Mouse (Mus musculus) heart, embryonic 11.5 days (tissue): ENCODE measurements around the gene Hint1. TPM values are rescaled to one million over a fixed set of nuclear protein-coding genes. Genes with fewer than 3 reads are reported as not detected.
A peak's percentile ranks its signal among the peaks of the same experiment; 100 is the strongest.

ENCODE experiments used
- ATAC-seq: fragments of 200-750 bp; cut with Nextera tagmentation; replicated peaks from 2 replicates; pipeline ENCODE4 v1.8.0; 2017; ENCODE audit warnings: moderate library complexity; ENCODE audit not compliant: insufficient number of reproducible peaks, low FRiP score, low TSS enrichment
- H3K27ac ChIP-seq: fragments of 300-500 bp; sonication (generic); 2 replicates; pipeline ENCODE4 v1.5.1; 2014; ENCODE audit warnings: mild to moderate bottlenecking, low read depth, low read length
- H3K27me3 ChIP-seq: fragments of 300-500 bp; sonication (generic); 2 replicates; pipeline ENCODE4 v1.6.1; 2014; ENCODE audit warnings: mild to moderate bottlenecking, low read length, mixed read lengths; ENCODE audit not compliant: control insufficient read depth, insufficient read depth
- H3K36me3 ChIP-seq: fragments of 300-500 bp; sonication (generic); 2 replicates; pipeline ENCODE4 v1.6.1; 2014; ENCODE audit warnings: mild to moderate bottlenecking, low read length, moderate library complexity, mixed read lengths; ENCODE audit not compliant: control insufficient read depth, insufficient read depth
- H3K4me1 ChIP-seq: fragments of 300-500 bp; sonication (generic); 2 replicates; pipeline ENCODE4 v1.6.1; 2014; ENCODE audit warnings: low read length; ENCODE audit not compliant: control insufficient read depth, insufficient read depth
- H3K4me2 ChIP-seq: fragments of 300-500 bp; sonication (generic); 2 replicates; pipeline ENCODE4 v1.6.1; 2014; ENCODE audit warnings: mild to moderate bottlenecking, moderate library complexity
- H3K4me3 ChIP-seq: fragments of 300-500 bp; sonication (generic); 2 replicates; pipeline ENCODE4 v1.5.1; 2014; ENCODE audit warnings: low read depth, low read length
- H3K9ac ChIP-seq: fragments of 300-500 bp; sonication (generic); 2 replicates; pipeline ENCODE4 v1.6.1; 2014; ENCODE audit warnings: mild to moderate bottlenecking, low read depth, low read length, moderate library complexity
- H3K9me3 ChIP-seq: fragments of 300-500 bp; sonication (generic); replicated peaks from 2 replicates; pipeline ENCODE4 v1.6.1; 2016; ENCODE audit warnings: low read length; ENCODE audit not compliant: control insufficient read depth
- WGBS: fragments of 180-500 bp; shearing (Covaris S2); extraction: QIAGEN DNeasy Blood & Tissue Kit; methylation state at CpG from one replicate; pipeline ENCODE4 v1.1.7; 2014; ENCODE audit not compliant: insufficient replicate concordance; 5-methylcytosine and 5-hydroxymethylcytosine counted together
- polyA plus RNA-seq: library from polyadenylated mRNA; unstranded; fragments of >200 nt; fragmentation: Nextera tagmentation; extraction: Ambion mirVana; gene quantifications from 2 replicates; pipeline ENCODE4 v1.2.1, GENCODE M21; 2014

Hint1 gene
- polyA plus RNA-seq, 1 experiment from 2014 or later = 632 TPM

GRCm38 (mm10) chr11:54897470-54897869 is 31.3 kb downstream of the Hint1 start:
- ATAC-seq = no peak
- Histone ChIP-seq H3K27ac (no peak overlapping the region), H3K36me3 (no peaks in the 10 kb centered on the region), H3K4me1 (0 out of 2 replicates have a peak, but pooled peaks cover 5% of the 10 kb centered on the region), H3K9ac (no peak overlapping the region), H3K4me2 (no peak overlapping the region), H3K27me3 (no peaks in the 10 kb centered on the region), H3K9me3 (no peaks in the 10 kb centered on the region), H3K4me3 (no peak overlapping the region)
- 68% methylated on average over 5 of the region's 5 CpGs for WGBS

GRCm38 (mm10) chr11:54899657-54900056 is 33.5 kb downstream of the Hint1 start:
- ATAC-seq = no peak
- H3K9me3 ChIP-seq = no peaks in the 10 kb centered on the region
- 64% methylated on average over 4 of the region's 4 CpGs for WGBS
- no peaks in the 10 kb centered on the region for H3K36me3 ChIP-seq
- no peak overlapping the region for H3K4me2 ChIP-seq
- no peak overlapping the region for H3K27ac ChIP-seq
- H3K27me3 ChIP-seq = no peaks in the 10 kb centered on the region
- H3K4me3 ChIP-seq = no peak overlapping the region
- H3K9ac ChIP-seq = no peak overlapping the region
- peaks cover 18% of the 10 kb centered on the region for H3K4me1 ChIP-seq

GRCm38 (mm10) chr11:54902333-54903323 is 36.4 kb downstream of the Hint1 start, which contains the start of gene Gpx3:
Gene Gpx3, plus strand, starts transcription at chr11:54902453.
- Histone ChIP-seq H3K4me1 (peaks cover 31% of the 10 kb centered on the region), H3K9ac (peak within 1 kb of the TSS; percentile 83), H3K27me3 (no peaks in the 10 kb centered on the region), H3K36me3 (0 out of 2 replicates have a peak, but pooled peaks cover 3% of the 10 kb centered on the region), H3K4me2 (peak within 1 kb of the TSS; percentile 84), H3K27ac (peak within 1 kb of the TSS; percentile 74), H3K9me3 (no peaks in the 10 kb centered on the region), H3K4me3 (peak within 1 kb of the TSS; percentile 65)
- WGBS = 12% methylated on average over 45 of the region's 45 CpGs
- ATAC-seq = peak; percentile 78

GRCm38 (mm10) chr11:54903339-54903738 is 37.2 kb downstream of the Hint1 start:
- Histone ChIP-seq H3K4me3 (peak overlapping the region; percentile 65), H3K27me3 (no peaks in the 10 kb centered on the region), H3K4me2 (peak overlapping the region; percentile 84), H3K4me1 (peaks cover 28% of the 10 kb centered on the region), H3K9me3 (no peaks in the 10 kb centered on the region), H3K27ac (peak overlapping the region; percentile 74), H3K36me3 (0 out of 2 replicates have a peak, but pooled peaks cover 5% of the 10 kb centered on the region), H3K9ac (peak overlapping the region; percentile 83)
- 45% methylated on average over 5 of the region's 5 CpGs for WGBS
- ATAC-seq = no peak

- Histone ChIP-seq H3K9me3 (no peaks in the 10 kb centered on the region), H3K27me3 (no peaks in the 10 kb centered on the region), H3K27ac (peak overlapping the region; percentile 74), H3K4me1 (peaks cover 27% of the 10 kb centered on the region), H3K4me2 (peak overlapping the region; percentile 84), H3K9ac (peak overlapping the region; percentile 83), H3K4me3 (peak overlapping the region; percentile 65), H3K36me3 (peaks cover 7% of the 10 kb centered on the region; the same call in 1 of the 2 replicates)
- ATAC-seq = peak; percentile 56
- WGBS = 26% methylated on average over 4 of the region's 4 CpGs
Measured at GRCm38 (mm10) chr11:54903940-54904706, 37.9 kb downstream of the Hint1 start.

GRCm38 (mm10) chr11:54905086-54905485 is 38.9 kb downstream of the Hint1 start:
- 82% methylated on average over 3 of the region's 3 CpGs for WGBS
- ATAC-seq = no peak
- H3K4me1 ChIP-seq = peaks cover 27% of the 10 kb centered on the region
- peaks cover 8% of the 10 kb centered on the region; the same call in 1 of the 2 replicates for H3K36me3 ChIP-seq
- H3K27me3 ChIP-seq = no peaks in the 10 kb centered on the region
- 0 out of 2 replicates have a peak overlapping the region, but pooled peaks have one; percentile 15 for H3K27ac ChIP-seq
- H3K9ac ChIP-seq = no peak overlapping the region
- no peak overlapping the region for H3K4me3 ChIP-seq
- peak overlapping the region; percentile 84; the same call in 1 of the 2 replicates for H3K4me2 ChIP-seq
- no peaks in the 10 kb centered on the region for H3K9me3 ChIP-seq

- H3K4me1 ChIP-seq = peaks cover 27% of the 10 kb centered on the region
- no peak for ATAC-seq
- WGBS = 41% methylated on average over 4 of the region's 4 CpGs
- no peaks in the 10 kb centered on the region for H3K27me3 ChIP-seq
- no peak overlapping the region for H3K4me2 ChIP-seq
- no peak overlapping the region for H3K4me3 ChIP-seq
- H3K27ac ChIP-seq = peak overlapping the region; percentile 47; the same call in 1 of the 2 replicates
- H3K9me3 ChIP-seq = no peaks in the 10 kb centered on the region
- peaks cover 14% of the 10 kb centered on the region; the same call in 1 of the 2 replicates for H3K36me3 ChIP-seq
- H3K9ac ChIP-seq = peak overlapping the region; percentile 0; the same call in 1 of the 2 replicates
Measured at GRCm38 (mm10) chr11:54905931-54906330, 39.7 kb downstream of the Hint1 start.

- Histone ChIP-seq H3K9ac (no peak overlapping the region), H3K36me3 (peaks cover 19% of the 10 kb centered on the region; the same call in 1 of the 2 replicates), H3K4me3 (no peak overlapping the region), H3K4me1 (peaks cover 27% of the 10 kb centered on the region), H3K27ac (peak overlapping the region; percentile 47; the same call in 1 of the 2 replicates), H3K9me3 (no peaks in the 10 kb centered on the region), H3K4me2 (no peak overlapping the region), H3K27me3 (no peaks in the 10 kb centered on the region)
- no peak for ATAC-seq
- 59% methylated on average over 4 of the region's 4 CpGs for WGBS
Measured at GRCm38 (mm10) chr11:54906466-54906865, 40.3 kb downstream of the Hint1 start.
